Mouse (Mus musculus): Measurements from ENCODE around the gene E130114P18Rik.

The E130114P18Rik gene

GRCm38 (mm10) chr4:97805255-97805654 is 27.4 kb upstream of the E130114P18Rik start:
- DNase-seq (ENCODE audit: extremely low spot score), result no peak

DNA sequence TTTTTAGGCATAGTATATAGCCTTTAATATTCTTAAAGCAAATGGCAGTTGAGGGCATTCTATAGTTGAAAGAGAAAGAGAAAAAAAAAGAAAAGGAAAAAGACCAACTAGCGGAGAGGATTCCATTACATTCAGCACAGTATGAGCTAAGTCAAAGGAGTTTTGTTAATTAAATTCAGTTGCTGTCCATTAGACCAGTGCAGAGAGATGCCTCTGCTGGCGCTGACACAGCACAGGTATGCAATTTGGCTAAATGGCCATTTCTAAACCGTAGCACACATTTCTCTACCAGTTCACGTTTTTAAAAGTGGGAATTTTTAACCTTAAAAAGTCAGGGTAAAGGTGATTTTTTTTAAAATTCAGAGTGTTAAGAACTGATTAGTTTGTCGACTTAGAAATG is 26.8 kb upstream of the E130114P18Rik start:
- DNase-seq (ENCODE audit: extremely low spot score), result no peak

GRCm38 (mm10) chr4:97803791-97804190 is 25.9 kb upstream of the E130114P18Rik start:
- DNase-seq (ENCODE audit: extremely low spot score), result no peak

- no peak for DNase-seq (ENCODE audit: extremely low spot score)
Measured at GRCm38 (mm10) chr4:97796505-97796904, 18.6 kb upstream of the E130114P18Rik start.

DNA sequence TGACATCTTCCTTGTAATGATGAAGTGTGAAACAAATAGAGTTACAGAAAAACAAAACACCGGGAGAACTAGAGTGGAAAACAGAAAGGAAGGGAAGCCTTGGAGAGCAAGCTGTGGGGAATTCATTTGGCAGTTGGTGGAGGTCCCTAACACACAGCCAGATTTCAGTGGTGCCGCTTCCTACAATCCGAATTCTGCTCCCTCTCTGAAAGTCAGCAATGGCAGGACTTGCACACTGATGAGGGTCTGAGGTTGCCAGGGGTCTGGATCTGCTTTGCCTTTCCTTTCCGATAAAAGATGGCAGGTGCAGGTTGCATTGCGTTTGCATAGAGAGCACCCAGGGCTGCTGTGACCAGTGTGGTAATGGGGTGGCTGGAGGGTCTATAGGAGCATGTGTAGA is 18.1 kb upstream of the E130114P18Rik start:
- no peak for DNase-seq (ENCODE audit: extremely low spot score)

GRCm38 (mm10) chr4:97794865-97795264 is 17.0 kb upstream of the E130114P18Rik start:
- DNase-seq (ENCODE audit: extremely low spot score), result no peak

- DNase-seq (ENCODE audit: extremely low spot score), result no peak
Measured at GRCm38 (mm10) chr4:97793931-97794330, 16.1 kb upstream of the E130114P18Rik start.

DNA sequence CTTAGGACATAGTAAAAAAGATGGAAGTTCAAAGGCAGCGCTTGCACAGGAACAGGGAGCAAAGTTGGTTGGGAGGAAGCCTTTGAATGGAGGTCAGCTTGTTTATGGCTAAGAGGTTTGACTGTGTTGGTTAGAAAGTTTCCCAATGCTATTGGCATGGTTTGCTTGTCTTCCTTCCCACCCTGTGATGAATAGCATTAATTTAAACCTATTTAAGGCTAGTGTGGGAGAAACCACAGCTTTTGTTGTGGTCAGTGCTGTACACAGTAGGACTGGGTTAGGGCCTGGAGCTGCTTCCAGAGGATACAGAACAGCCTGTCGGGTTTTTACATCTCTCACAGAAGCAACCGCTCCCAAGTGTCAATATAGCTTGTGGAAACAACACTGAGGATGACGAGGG is 10.7 kb upstream of the E130114P18Rik start:
- no peak for DNase-seq (ENCODE audit: extremely low spot score)

DNA sequence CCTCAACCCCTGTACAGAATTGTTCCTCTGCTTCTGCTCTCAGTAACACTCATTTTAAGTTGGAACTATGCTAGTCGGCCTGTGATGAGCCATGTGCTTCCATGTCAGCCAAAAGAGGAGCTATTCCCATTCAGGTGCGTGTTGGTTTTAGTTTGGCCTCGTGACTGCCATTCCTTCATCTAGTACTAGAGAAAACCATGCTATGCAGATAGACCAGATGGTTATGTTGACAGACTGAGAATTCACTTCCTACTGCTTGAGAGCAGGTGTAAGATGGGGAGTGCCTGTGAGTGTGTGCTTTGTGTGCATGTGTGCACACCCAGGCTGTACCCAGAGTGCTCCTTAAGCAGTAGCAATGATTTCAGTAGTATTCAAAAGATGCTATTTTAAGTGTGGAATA is 9.6 kb upstream of the E130114P18Rik start:
- no peak for DNase-seq (ENCODE audit: extremely low spot score)

GRCm38 (mm10) chr4:97786571-97786970 is 8.7 kb upstream of the E130114P18Rik start:
- peak; percentile 39 for DNase-seq (ENCODE audit: extremely low spot score)

DNA sequence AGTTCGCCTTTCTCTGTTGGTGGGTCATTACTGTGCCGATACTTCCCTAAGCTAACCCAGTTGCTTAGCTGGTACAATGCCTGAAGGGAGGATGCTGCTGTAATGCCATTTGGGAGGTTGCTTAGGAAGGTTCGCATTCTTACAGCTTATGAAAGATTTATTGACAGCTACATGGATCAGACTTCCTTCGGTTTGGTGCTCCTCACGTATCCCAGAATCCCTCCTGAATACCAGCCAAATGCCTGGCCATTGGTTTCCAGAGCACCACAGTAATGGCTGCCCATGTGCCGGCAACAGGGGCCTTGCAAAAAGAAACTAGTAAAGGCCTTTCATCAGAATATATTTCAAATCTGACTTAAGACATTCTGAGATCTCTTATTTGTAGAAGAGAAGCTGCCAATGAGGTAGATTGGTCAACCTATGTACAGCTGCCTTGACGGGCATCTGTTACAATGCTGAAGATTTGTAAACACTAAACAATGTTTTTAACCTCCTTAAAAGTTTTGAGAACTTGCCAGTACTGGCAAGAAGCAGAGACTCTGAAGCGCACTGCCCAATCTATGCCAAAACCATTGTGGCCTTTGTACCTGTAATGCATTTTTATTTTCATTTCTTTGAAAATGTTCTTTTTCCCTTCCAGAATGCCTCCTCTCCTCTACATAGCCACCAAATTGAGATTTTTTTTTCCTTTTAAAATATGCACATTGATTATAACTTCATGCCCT is 7.8 kb upstream of the E130114P18Rik start:
- no peak for DNase-seq (ENCODE audit: extremely low spot score)

- DNase-seq (ENCODE audit: extremely low spot score), result no peak
Measured at GRCm38 (mm10) chr4:97784236-97784635, 6.4 kb upstream of the E130114P18Rik start.

DNA sequence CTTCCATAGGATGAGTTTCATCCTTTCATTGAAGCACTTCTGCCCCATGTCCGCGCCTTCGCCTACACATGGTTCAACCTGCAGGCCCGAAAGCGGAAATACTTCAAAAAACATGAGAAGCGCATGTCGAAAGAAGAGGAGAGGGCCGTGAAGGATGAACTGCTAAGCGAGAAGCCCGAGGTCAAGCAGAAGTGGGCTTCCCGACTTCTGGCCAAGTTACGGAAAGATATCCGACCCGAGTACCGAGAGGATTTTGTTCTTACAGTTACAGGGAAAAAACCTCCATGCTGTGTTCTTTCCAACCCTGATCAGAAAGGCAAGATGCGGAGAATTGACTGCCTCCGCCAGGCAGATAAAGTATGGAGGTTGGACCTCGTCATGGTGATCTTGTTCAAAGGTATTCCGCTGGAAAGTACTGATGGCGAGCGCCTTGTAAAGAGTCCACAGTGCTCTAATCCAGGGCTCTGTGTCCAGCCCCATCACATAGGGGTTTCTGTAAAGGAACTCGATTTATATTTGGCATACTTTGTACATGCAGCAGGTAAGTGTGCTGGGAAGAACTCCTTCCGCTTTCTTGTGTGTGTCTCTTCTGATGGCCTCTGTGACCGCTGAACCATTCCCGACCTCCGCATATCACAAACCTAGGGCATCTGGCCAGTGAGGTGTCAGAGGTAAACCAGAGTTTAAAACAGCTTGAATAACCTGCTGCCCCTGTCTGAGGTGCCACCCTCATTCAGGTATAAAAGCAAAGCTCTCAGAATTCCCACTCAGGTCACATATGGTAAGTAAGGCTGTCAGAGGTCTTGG is 5.4 kb upstream of the E130114P18Rik start:
- DNase-seq (ENCODE audit: extremely low spot score), result no peak

DNA sequence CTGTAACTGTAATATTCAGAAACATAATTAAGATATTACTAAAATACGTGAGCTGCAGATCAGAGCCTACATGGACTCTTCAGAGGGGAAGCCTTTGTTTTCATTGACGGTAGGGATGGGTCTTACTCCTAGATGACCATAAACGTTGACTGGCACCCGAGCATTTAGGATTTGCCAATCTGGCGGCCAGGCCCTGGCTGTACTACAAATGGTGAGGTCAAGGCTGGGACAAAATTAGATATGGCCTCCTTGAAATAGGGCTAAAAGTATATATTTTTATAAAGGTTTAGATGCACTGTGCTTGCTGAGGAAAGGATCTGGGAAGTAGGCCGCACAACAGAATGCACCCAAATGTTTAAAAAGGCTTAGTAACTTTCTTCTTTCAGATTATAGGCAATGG is 4.6 kb upstream of the E130114P18Rik start:
- DNase-seq (ENCODE audit: extremely low spot score), result no peak

DNA sequence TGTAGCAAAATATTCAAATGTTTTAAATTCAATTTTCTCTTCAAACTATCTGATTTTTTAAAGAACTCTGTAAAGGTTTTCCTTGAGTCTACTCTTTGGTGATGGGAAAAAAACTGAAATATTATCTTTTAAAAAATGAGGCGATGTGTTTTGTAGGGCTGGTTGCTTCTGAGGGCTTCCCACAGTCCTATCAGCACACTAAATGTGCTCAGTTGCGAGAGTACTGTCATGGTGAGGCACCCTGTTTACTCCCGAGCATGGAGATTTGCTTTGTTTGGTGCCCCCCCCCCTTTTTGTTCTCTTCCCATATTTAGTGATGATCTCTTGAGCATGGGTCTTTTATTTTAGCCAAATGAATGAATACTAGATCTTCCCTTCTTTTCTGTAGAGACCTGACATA is 4.2 kb upstream of the E130114P18Rik start:
- no peak for DNase-seq (ENCODE audit: extremely low spot score)

DNA sequence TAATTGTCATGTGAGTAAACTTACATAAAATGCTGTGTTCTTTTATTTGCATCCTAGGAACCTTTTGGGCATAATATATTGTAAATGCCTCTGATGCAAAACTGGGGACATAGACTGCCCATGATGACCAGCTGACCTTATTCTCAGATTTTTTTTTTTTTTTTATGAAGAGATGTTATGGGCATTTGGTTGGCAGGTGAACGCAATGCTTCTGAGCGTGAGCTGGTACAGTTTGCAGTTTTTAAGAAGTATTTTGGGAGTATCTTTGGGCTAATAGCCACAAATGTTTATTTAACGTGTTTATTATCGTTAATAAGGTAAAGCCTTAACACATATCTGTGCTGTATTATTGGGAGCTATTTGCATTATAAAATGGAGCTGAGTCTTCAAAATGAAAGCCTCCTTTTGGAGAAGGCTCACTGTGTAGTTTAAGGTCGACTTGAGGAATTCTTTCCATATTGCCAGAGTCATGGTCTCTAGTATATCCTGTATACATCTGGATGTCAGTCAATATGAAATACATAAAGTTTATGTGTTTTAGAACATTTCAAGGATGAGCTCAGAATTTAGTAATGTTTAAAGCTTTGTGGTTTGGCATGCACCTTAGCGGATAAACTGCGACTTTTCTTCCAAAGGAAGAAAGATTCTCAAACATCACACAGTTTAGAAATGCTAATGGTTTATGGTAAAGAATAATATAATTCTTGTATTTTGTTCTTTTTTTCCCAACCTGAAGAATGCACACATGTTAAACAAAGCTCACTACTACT is 3.0 kb upstream of the E130114P18Rik start:
- DNase-seq (ENCODE audit: extremely low spot score), result no peak

DNA sequence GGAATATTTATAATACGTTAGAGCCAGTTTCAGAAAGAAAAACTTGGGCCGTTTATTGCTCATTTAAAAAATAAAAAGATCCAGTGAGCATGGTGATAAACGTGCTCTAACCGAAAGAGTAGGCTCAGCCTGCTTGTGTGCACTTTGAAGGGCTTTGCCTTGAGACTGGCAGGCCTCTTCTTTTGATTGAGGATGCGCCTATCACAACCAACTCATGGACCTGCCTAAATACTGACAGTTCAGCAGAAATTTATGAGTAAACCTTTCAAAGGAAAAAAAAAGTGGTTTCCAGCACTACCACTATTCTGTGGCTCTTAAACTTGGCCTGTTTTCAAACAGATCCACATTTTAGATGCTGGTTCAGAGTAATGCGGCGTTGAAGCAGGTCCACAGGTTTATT is 2.1 kb upstream of the E130114P18Rik start:
- DNase-seq (ENCODE audit: extremely low spot score), result no peak

DNA sequence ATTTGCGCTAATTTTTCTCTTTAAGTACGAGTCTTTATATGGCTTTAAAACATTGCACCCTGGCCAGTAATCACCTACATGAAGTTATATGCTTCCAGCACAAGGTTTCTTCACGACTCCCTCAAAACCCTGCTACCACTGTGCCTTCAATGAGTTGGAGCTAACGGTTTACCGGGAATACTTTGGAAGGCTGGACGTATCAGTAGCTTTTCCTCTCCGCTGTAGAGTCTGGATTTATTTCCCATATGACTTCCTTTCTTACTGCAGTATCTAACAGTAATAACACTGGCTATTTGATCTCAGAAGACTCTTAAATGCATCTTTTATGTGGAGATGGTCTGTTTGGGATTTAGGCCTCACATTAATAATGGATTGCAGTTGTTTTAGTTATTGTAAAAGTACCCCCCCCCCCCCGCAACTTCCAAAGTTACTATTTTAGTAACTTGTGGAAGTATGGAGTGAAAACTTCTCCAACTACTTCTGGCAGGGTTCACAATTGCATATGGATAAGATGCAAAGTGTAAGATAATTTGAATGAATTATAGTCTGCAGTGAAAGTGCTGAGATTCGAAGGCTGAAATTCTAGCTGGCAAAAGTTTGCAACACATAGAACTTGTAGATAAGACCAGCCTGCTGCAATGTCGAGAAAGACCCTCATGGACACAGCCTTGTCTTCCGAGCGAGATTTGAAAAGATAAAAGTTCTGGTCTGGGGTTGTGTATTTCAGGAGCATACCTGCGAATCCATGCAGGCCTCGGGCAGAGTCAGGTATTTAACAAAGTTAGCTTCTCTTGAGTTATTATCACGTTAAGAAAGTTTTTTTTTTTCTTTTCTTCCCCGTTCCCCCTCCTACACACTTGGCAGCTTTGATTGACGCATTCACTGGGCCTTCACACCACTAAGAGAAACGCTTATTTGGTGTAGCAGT is 1.4 kb upstream of the E130114P18Rik start:
- peak; percentile 25 for DNase-seq (ENCODE audit: extremely low spot score)

DNA sequence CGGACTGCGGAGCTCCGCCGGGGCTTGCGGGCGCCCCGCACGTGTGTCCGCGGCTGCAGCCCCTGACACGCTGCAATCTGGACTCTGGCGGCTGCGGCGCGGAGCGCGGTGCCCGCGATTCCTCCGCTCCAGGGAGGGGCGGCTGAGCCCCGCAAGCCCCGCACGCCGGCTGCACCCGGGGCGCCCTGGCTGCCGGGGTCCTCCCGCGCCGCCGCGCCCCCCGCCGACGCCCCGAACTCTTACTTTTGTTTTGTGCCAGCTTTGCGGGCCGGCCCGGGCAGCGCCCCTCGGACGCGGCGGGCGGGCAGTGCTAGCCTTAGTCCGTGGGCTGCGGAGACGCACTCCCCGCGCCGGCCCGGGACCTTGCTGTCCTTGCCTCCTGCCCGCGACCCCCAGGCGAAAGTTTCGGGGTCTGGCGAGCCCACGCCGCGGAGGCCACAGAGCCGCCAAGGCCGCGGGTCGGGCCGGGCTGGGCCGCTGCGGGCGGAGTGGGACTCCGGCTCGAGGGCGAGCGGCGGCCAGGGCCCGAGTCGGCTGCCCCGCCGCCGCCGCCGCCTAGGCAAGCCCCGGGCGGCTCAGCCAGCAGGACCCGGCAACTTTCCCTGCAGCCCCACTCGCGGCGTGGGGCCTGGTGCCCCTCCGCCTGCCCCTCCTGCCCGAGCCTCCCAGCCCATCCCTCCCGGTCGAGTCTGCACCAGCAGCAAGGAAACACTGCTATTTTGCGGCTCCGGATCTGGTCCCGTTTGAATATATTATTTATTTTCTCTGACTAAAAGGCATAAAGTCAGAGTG is 529 bp upstream of the E130114P18Rik start:
- peak; percentile 63 for DNase-seq (ENCODE audit: extremely low spot score)

GRCm38 (mm10) chr4:97777081-97777705 is 685 bp downstream of the E130114P18Rik start:
- DNase-seq (ENCODE audit: extremely low spot score), result peak; percentile 59
